Mouse (Mus musculus) layer of hippocampus, postnatal 36 days (tissue): Measurements from ENCODE around the gene Atf2. TPM values are rescaled to one million over a fixed set of nuclear protein-coding genes. Genes with fewer than 3 reads are reported as not detected.
A peak's percentile ranks its signal among the peaks of the same experiment; 100 is the strongest.
"Not testable (repeated sequence)": the region's sequence is repeated elsewhere in the genome, so short reads cannot be mapped to it uniquely, and the experiment has no call there.

Experiments
- DNase-seq, 2 experiments: peaks; one replicate each; pipeline ENCODE4 v3.0.0; 2022
- total RNA-seq, 2 experiments: library from RNA; stranded (reverse); gene quantifications; 2 replicates each; pipeline ENCODE4 v1.2.3; 2021

Atf2 gene
- total RNA-seq, result 100 to 1,000 TPM; 144 to 146 TPM

DNA sequence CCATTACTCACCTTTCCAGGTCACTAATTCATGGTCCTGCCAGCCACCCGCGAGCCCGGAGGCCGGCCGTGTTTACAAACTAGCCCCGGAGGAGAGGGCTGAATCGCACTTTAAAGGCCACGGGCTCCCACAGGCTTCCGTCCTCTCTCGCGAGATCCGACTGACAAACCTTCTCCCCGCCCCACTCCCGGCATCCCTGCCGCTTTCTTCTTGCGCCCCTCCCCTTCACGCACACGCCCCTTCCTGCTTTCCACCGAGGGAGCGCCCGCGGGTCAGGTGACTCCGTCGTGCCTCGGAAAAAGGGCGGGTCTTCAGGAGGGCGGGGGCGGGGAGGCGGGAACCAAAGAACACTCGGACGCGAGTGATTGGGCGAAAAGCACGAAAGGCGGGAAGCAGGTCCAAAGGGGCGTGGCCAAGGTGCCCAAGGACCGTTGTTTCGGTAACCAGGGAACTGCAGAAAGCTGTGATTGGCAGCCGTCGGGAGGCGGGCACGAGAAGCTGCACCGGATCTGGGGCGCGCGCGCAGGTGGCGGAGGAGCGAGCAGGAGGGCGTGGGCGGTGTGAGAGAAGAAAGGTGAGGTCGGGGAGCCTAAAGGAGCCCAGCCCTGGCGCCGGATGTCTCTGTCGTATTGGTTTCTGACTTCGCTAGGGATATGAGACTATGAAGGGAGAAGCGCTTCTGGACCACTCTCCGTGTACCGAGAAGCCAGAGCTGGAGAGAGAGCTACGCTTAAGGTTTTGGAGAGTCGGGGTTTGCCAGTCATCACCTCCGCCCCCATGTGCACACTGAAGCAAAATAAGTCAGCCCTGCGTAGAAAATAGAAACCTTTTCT is at the start of gene Atf2:
TSS of gene Atf2 (minus strand) at position 176 of the 833 bp plus-strand sequence.
- peak; percentile 98 to 99 for DNase-seq

DNA sequence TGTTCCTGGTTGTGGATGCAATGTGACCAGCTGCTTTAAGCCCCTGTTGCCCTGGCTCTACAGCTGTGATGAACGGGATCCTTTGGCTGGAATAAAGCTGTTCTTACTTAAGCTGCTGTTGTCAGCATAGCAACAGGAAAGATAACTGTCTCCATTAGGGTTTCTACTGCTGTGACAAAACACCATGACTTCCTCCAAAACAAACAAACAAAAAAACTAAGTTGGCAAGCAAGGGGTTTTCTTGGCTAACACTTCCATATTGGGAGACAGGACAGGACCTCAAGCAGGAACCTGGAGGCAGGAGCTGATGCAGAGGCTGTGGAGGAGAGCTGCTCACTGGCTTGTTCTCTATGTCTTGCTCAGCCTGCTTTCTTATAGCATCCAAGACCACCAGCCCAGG is 48.8 kb upstream of the Atf2 start:
- no peak for DNase-seq

DNA sequence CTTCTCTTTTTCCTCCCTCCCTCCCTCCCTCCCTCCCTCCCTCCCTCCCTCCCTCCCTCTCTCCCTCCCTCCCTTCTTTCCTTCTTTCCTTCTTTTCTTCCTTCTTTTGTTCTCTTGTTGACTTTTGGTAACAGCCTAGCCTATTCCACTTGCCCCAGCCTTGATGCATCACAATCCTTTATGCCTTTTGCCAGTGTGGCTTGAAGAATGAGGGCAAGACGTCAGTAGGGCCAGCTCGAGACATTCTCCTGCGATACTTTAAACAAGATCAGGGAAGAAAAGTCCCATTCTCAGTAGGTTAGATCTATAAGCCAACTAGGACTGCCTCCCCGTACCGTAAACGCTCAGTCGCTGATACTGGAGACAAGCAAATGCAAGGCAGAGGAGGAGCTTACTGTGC is 48.0 kb upstream of the Atf2 start:
- no peak for DNase-seq

GRCm38 (mm10) chr2:73938896-73939295 is 46.5 kb upstream of the Atf2 start:
- DNase-seq, result no peak

- peak; percentile 52 to 53 for DNase-seq
Observed at GRCm38 (mm10) chr2:73932676-73933313, 40.4 kb upstream of the Atf2 start.

DNA sequence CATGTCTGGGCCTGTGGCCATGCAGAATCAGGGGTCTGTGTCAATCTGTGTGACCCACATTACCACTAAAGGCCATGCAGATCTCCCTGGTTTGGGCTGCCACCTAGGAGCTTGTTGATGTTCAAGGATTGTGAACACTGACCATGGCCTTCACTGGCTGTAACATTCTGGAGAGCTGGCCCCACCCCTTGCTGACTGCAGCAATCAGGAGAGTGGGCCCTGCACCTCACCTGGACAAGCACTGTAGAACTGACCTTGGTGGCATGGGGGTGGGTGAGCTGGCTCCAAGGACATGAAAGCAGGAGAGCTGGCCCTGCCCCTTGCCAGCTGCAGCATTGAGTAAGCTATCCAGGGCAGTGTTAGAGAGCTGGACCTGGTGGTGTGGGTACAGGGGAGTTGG is 35.3 kb upstream of the Atf2 start:
- DNase-seq, result no peak

- no peak for DNase-seq
Observed at GRCm38 (mm10) chr2:73925539-73925938, 33.1 kb upstream of the Atf2 start.

DNA sequence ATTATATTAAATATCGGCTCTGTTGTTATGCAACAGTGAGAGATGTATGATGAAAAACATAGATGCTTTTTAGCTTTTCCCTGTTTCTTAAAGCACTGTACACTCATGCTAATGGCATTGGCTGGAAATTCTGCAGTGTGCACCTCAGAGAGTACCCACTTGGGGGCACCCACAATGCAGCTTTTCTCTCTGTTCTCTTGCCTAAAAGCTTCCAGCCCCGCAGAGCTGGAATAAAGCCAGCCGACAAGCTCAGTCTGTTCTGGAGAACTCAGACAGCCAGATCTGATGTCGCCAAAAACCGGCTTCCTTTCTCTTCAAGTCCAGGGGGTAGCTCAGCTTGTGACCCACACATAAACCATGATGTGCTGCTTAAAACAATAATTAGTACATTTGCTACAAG is 32.6 kb upstream of the Atf2 start:
- DNase-seq, result peak; percentile 74 to 78

GRCm38 (mm10) chr2:73919642-73920041 is 27.2 kb upstream of the Atf2 start:
- peak; percentile 55 to 59 for DNase-seq

DNA sequence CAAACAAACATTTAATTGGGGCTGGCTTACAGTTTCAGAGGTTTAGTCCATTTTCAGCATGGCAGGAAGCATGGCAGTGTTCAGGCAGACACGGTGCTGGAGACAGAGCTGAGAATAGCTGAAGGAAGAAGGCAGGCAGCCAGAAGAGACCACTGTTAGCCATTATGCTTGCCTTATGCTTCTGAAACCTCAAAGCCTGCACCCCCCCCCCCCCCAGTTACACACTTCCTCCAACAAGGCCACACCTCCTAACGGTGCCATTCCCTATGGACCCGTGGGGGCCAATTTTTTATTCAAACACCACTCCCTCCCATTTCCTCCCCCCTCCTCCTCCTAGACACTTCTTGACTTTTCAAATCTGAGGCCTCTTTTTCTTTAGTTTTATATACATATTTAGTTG is 19.8 kb upstream of the Atf2 start:
- no peak for DNase-seq

DNA sequence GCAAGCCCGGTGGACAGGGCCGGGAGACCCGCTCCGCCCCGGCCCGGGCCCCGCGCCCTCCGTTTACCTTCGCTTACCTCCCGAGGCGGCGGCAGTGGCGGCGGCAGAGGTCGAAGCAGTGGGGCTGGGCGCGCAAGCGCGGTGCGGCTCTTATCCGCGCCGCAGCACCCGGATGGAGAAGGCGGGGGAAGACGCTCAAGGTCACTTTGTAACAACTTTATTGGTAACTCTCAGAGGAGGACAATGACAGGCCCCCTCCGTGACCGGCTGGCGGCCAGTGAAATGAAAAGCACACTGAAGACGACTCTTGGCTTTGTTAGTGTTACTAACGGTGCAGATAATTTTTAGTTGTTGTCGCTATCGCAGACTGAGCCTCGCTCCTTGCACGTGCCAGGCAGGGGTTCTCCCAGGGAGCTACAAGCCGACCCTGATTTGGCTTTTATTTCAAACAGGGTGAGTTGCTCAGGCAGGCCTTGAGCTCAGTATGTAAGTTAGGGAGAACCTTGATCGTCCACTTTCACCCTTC is 18.8 kb upstream of the Atf2 start, which contains the start of gene Atp5g3:
TSS of gene Atp5g3 (minus strand) at position 152 of the 526 bp plus-strand sequence.
- DNase-seq, result peak; percentile 91 to 93

- DNase-seq, result peak; percentile 12 to 24
Observed at GRCm38 (mm10) chr2:73910571-73911174, 18.2 kb upstream of the Atf2 start.

- no peak for DNase-seq
Observed at GRCm38 (mm10) chr2:73909116-73909515, 16.7 kb upstream of the Atf2 start.

- DNase-seq, result not testable (repeated sequence)
Observed at GRCm38 (mm10) chr2:73904679-73905078, 12.2 kb upstream of the Atf2 start.

DNA sequence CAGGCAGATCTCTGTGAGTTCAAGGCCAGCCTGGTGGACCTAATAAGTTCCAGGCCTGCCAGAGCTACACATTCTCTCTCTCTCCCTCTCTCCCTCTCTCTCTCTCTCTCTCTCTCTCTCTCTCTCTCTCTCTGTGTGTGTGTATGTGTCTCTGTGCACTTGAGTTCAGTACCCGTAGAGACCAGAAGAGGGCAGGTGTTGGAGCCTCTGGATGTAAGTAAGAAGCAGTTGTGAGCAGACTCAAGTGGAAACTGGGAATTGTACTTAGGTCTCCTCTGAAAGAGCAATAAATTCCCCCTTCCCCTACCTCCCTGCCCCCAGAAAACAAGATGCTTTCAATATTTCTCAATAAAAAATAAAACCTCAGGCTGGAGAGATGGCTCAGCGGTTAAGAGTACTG is 11.1 kb upstream of the Atf2 start:
- DNase-seq, result no peak

GRCm38 (mm10) chr2:73902328-73902727 is 9.9 kb upstream of the Atf2 start:
- DNase-seq, result not testable (repeated sequence)

GRCm38 (mm10) chr2:73901169-73901568 is 8.7 kb upstream of the Atf2 start:
- no peak for DNase-seq

DNA sequence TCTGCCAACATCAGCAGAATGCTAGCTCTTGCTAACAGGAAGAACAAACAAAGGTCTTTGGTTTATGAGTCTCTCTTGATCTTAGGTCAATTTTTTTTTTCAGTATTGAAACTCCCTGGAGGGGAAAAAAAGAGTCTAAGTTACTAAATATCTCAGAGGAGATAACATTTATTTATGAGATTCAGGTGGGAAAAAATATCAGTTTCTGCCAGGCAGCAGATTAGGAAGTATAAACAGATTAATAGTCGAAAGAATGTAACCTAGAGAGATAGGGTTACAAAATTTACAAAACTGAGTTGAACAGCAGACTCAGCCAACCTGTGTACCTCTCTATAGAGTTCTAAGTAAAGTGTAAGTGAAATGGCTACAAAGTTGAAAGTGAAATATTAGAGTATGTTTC is 7.9 kb upstream of the Atf2 start:
- no peak for DNase-seq

GRCm38 (mm10) chr2:73896919-73897318 is 4.5 kb upstream of the Atf2 start:
- not testable (repeated sequence) for DNase-seq

DNA sequence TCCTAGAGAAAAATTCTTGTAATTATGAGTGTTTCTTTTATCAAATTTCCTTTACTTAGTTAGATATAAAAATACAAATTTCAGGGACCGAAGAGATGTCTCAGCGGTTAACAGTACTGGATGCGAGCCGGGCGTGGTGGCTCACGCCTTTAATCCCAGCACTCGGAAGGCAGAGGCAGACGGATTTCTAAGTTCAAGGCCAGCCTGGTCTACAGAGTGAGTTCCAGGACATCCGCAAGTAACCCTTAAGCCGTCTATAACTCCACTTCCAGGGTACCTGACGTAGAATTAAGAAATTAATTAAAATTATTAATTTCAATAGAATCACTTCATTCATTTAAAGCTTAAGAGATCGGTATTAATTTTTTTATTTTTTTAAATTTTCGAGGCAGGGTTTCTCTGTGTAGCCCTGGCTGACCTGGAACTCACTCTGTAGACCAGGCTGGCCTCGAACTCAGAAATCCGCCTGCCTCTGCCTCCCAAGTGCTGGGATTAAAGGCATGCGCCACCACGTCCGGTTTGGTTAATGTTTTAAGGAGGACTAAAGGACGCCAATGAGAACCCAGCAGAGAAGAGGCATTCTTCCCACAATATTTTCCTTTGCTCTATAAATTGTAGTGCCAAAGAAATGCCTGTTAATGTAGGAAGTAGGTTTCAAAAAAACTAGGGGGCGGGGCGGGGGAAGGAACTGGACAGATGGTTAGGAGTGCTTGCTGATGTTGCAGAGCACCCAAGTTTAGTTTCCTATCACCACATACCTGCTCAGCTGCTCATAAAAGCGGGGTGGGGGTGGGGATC is 1.2 kb upstream of the Atf2 start:
- no peak for DNase-seq

DNA sequence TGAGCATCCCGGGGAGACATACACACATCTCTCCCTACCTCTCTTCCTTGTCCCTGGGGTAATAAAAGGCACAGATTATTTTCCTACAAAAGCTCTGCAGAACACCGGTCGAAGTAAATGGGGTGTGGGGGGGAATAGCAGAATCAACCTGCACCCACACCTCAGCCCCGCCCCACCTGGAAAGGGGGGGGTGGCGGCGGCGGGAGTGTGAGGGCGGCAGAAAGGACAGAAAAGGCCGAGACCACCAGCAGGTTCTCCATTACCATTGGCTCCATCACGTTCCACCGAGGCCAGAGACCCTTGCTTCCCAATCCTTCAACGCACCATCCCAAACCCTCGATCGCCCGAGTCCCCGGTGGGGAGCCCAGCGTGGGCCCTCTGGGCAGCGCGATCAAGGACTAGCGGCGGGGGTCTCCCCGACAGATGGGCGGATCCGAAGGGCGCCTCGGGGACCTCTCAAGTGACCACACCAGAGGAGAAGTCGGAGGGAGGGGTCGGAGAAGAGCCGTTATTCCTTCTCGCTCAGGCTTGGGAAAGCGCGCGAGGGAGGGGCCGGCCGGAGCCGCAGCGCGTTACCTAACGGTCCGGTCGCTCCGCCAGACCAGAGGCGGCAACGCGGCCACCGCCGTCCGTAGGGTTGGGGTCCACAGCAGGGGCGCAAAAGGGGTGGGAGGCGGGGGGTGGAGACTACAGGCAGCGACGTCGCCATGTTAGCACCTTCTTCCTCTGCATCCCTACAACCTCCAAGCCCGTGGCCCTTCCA is 557 bp downstream of the Atf2 start:
- DNase-seq, result peak; percentile 35 to 40

- DNase-seq, result no peak
Observed at GRCm38 (mm10) chr2:73885997-73886396, 6.4 kb downstream of the Atf2 start.
